Mouse (Mus musculus) spleen, postnatal 10 days (tissue): ENCODE data around the gene Kcnk4.
"Not testable (repeated sequence)": the region's sequence is repeated elsewhere in the genome, so short reads cannot be mapped to it uniquely, and the experiment has no call there.

Experiments used
- DNase-seq, 2 experiments: peaks; one replicate each; pipeline ENCODE4 v3.0.0; 2021 to 2022; ENCODE audit warnings: low spot score in 2 of 2

The Kcnk4 gene

DNA sequence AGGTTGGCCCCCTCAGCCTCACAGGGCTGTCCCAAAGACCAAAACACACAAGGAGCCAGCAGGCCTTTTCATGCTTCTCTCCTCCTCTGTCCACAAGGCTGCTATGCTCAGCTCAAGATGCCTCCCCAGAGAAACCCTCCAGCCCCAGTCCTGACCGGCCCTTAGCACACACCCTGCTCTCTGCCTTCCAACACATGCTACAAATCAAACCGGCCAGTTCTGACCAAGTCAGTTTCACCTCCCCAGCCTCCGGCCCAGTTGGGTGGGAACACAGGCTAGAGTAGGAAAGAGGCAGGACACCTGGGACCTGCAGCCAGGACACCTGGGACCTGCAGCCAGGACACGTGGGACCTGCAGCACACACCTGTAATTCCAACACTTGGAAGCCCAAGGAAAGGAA, 17.8 kb downstream of the Kcnk4 start:
- no peak for DNase-seq

- no peak for DNase-seq
These were observed 19.0 kb downstream of the Kcnk4 start for GRCm38 (mm10) chr19:6915276-6915675.

GRCm38 (mm10) chr19:6914540-6914939, 19.8 kb downstream of the Kcnk4 start:
- DNase-seq = no peak

DNA sequence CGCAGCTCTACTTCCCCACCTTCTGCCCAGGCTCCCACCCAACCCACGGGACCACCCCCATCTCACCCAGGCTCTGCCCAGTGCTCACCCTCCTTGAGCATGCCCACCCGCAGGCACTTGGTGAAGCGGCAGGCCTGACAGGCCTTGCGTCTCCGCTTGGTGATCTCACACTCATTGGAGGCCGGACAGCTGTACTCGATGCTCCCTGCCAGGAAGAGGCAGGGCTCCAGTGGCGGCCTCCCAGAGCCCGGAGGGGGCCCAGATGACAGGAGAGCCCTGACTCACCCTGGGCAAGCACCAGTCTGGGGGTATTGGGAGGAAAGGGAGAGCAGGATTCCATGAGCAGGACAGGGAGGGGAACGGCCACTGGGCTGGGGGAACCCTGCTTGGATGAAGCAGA, 20.3 kb downstream of the Kcnk4 start:
- DNase-seq = no peak

DNA sequence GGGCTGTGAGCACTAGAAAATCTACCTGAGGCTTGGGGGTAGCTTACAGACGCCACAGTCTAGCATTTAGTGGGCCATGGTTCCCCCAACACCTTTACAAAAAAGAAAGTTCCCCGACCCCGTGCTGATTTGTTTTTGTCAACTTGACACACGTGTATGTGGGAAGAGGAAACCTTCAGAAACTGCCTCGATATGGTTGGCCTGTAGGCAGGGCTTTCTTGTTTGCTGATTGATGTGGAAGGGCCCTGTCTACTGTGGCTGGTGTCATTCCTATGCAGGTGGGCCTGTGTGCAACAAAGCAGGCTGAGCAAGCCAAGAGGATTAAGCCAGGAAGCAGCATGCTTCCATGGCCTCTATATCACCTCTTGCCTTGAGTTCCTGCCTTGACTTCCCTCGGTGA, 21.3 kb downstream of the Kcnk4 start:
- no peak for DNase-seq

- DNase-seq = no peak
These were observed 21.9 kb downstream of the Kcnk4 start for GRCm38 (mm10) chr19:6912205-6912970.

- DNase-seq = no peak
These were observed 22.9 kb downstream of the Kcnk4 start for GRCm38 (mm10) chr19:6911101-6912074.

- peak in 1 of 2 experiments; percentile 61 for DNase-seq
These were observed 24.0 kb downstream of the Kcnk4 start for GRCm38 (mm10) chr19:6910306-6910705.

GRCm38 (mm10) chr19:6909507-6910289, 24.6 kb downstream of the Kcnk4 start, which contains the start of the genes Trmt112 and Prdx5:
TSS of gene Trmt112 (plus strand) at chr19:6909698.
TSS of gene Prdx5 (minus strand) at chr19:6910106.
- DNase-seq = peak; percentile 74 to 88

DNA sequence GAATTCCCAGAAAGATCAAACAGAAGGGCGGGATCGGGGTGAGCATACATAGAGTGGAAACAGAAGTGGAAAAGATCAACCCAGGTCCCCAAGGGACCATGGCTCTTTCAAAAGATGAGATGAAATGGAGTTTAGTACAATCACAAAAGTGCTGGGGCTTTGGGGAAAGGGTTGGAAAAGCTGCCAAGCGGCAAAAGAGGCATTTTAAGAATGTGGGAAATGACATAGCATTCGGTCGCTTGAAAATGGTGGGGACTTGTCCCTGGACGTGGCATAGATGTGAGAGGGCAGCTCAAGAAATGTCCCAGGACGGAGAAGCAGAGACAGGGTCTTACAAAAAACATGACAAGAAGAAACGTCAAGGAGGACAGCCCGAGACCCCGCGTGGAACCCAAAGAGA, 25.3 kb downstream of the Kcnk4 start:
- DNase-seq = no peak

- DNase-seq = no peak
These were observed 26.3 kb downstream of the Kcnk4 start for GRCm38 (mm10) chr19:6907811-6908540.

GRCm38 (mm10) chr19:6907094-6907493, 27.2 kb downstream of the Kcnk4 start:
- no peak for DNase-seq

- no peak for DNase-seq
These were observed 28.1 kb downstream of the Kcnk4 start for GRCm38 (mm10) chr19:6906199-6906598.

DNA sequence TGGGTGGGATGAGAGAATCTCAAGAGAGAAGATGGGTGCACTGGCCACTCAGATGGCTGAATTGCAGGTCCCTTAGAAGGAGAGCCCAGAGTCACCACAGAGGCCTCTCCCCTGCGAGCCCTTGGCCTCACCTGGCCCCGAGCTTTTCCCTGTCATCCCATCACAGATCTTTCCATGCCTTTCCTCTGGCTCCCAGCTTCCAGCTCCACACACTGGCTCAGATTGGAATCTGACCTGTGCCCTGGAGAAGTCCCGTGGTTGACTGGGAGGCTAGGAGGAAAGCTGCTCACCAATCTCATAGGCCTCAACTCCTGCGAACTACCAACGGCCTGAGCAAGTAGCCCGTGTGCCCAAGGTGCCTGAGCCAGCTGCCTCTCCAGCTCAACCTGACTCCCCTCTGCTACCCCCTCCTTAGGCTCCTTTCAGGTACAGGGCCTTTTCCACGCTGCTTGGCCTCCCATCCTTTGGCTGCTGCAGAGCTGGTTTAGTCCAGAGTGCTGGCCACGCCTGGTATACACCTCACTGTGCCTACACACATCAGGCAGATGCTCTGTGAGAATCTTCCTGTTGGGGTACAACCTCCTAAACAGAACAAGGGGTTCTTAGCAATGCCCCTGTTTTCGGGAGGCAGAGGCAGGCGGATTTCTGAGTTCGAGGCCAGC, 28.7 kb downstream of the Kcnk4 start:
- no peak for DNase-seq

DNA sequence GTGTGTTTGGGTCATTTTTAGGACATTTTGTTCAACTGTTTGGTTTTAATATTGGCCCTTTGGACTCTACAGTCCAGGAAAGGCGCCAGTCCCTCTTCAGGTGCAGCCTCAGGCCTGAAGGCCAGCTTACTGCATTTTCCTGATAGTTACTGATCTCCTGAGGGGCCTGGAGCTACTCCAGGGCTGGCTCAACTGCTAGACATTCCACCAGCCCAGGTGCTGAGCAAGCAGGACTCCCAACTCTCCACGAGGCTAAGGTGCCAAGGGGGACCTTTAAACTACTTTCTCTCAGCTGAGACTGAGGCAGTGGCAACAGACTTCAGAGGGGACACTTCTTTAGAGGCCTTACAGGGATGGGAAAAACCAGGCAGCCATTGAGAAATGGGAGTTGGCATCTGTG, 29.5 kb downstream of the Kcnk4 start:
- no peak for DNase-seq

- no peak for DNase-seq
These were observed 31.3 kb downstream of the Kcnk4 start for GRCm38 (mm10) chr19:6903031-6903430.

- no peak for DNase-seq
These were observed 34.7 kb downstream of the Kcnk4 start for GRCm38 (mm10) chr19:6899641-6900040.

DNA sequence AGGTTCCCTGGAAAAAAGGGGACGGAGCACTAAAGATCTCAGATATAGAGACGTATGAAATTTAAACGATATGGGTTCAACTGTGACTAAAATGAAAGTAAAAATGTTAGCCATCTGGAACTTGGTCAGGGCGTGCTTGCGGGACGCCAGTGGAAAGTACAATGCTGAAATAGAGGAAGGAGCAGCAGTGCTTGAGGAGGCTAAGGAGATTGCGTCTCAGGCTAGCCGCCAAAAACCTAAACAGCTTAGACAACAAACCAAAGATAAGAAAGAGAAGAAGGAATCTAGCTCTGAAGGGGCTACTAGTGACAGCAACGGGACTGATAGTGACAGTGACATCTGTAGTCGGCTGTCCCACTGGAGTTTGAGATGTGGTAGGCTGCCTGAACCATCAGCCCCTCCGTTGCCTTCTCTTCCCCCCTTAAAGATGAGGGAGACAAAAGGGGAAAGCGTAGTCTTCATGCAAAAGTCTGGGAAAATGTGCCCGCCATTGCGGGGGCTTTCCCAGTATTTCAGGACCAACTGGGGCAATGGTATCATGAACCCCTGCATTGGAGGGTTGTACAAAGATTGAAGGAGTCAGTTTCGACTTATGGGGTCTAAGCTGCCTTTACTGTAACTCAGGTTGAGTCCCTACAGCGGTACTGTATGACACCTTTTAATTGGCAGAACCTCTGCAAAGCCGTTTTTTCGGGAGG, 38.6 kb downstream of the Kcnk4 start:
- DNase-seq = not testable (repeated sequence)

DNA sequence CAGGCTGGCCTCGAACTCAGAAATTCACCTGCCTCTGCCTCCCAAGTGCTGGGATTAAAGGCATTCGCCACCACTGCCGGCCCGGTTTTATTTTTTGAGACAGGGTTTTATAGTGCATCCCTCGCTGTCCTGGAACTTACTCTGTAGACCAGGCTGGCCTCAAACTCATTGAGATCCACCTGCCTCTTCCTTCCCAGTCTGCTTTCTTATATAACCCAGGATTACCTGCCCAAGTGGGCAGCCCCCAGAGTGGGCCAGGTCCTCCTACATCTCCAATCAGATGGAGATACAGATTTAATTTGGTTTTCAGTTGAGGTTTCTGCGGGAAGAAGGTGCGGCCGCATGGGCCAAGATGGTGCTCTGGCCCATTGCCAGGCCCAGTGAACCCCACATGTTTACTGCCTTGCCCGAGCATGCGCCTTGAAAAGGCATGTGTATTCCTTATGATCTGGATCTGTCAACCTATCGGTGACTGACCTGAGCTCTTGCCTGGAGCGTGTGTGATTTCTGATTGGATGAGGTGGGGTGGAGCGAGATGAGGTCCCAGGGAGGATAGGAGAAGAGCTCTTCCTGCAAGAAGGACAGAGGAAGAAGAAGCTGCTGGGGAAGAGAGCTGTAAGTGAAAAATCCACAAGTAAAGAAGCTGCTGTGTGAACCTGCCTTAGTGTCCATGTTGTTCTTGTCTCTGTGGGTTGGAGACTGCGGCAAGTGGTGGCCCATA, 40.4 kb downstream of the Kcnk4 start:
- DNase-seq = no peak
